ENCODE assay signal across 16 mouse cellular contexts in genomic region chr2:24472677-24473076, GRCm38 (mm10). TPM values are rescaled to one million over a fixed set of nuclear protein-coding genes. Genes with fewer than 3 reads are reported as not detected.
A peak's percentile ranks its signal among the peaks of the same experiment; 100 is the strongest.
DNase-seq lines count a peak whose midpoint lies in the region; ATAC-seq and TF ChIP-seq lines count a peak whose summit lies in the region.
"Had no signal": no experiment of that assay in that cellular context is flagged by ENCODE, and none has a peak within 500 bp of the region (broad histone marks: within the 10 kb centered on the region; RNA-seq: fewer than 3 reads in every experiment).

No protein-coding gene starts in this region.

- no peak overlapping the region for H3K9ac ChIP-seq in forebrain, embryonic 12.5 days
- peak overlapping the region; percentile 62 for H3K9ac ChIP-seq in hindbrain, embryonic 14.5 days
- H3K9ac ChIP-seq in midbrain, embryonic 14.5 days (replicated peaks; ENCODE audit: low read length) = no peak overlapping the region
- H3K9ac ChIP-seq in forebrain, embryonic 15.5 days (replicated peaks) = no peak overlapping the region
- H3K9ac ChIP-seq: limb, embryonic 13.5 days; lung, embryonic 15.5 days had no signal

- TF ChIP-seq CTCF in layer of hippocampus, adult 2 months (conservative IDR thresholded peaks at IDR 0.05) = no peak

- peaks cover 30% of the 10 kb centered on the region for H3K4me1 ChIP-seq in forebrain, embryonic 10.5 days
- peaks cover 16% of the 10 kb centered on the region for H3K4me1 ChIP-seq in forebrain, embryonic 12.5 days
- peaks cover 15% of the 10 kb centered on the region for H3K4me1 ChIP-seq in hindbrain, embryonic 14.5 days (replicated peaks; ENCODE audit: control insufficient read depth, insufficient read depth, low read length)
- peaks cover 10% of the 10 kb centered on the region; the same call in 1 of the 2 replicates for H3K4me1 ChIP-seq in midbrain, embryonic 14.5 days (ENCODE audit: control insufficient read depth, insufficient read depth, low read length)
- H3K4me1 ChIP-seq in forebrain, embryonic 15.5 days = peaks cover 9% of the 10 kb centered on the region

- H3K4me2 ChIP-seq in forebrain, embryonic 12.5 days = no peak overlapping the region
- H3K4me2 ChIP-seq in hindbrain, embryonic 14.5 days (replicated peaks) = peak overlapping the region; percentile 55
- peak overlapping the region; percentile 8; the same call in 1 of the 2 replicates for H3K4me2 ChIP-seq in midbrain, embryonic 14.5 days (ENCODE audit: low read length)
- no peak overlapping the region for H3K4me2 ChIP-seq in forebrain, embryonic 15.5 days (replicated peaks)
- H3K4me2 ChIP-seq: limb, embryonic 13.5 days; lung, embryonic 15.5 days had no signal

- H3K27me3 ChIP-seq in forebrain, embryonic 10.5 days (ENCODE audit: poor library complexity, severe bottlenecking) = peaks cover 100% of the 10 kb centered on the region
- peaks cover 87% of the 10 kb centered on the region for H3K27me3 ChIP-seq in forebrain, embryonic 12.5 days
- peaks cover 78% of the 10 kb centered on the region for H3K27me3 ChIP-seq in hindbrain, embryonic 14.5 days (ENCODE audit: control insufficient read depth, insufficient read depth, low read length)
- H3K27me3 ChIP-seq in midbrain, embryonic 14.5 days (ENCODE audit: control insufficient read depth, insufficient read depth, low read length) = peaks cover 54% of the 10 kb centered on the region
- H3K27me3 ChIP-seq in forebrain, embryonic 15.5 days = peaks cover 66% of the 10 kb centered on the region

- peak; percentile 45 for DNase-seq in forebrain, embryonic 10.5 days (ENCODE audit: extremely low spot score, low spot score)
- peak; percentile 31 for DNase-seq in ZHBTc4 (ENCODE audit: low read depth, low spot score)
- DNase-seq in hindbrain, embryonic 14.5 days (ENCODE audit: low spot score) = no peak
- peak; percentile 44 for DNase-seq in midbrain, embryonic 14.5 days
- no peak for DNase-seq in layer of hippocampus, adult 2 months (ENCODE audit: low spot score in 2 of 2)
- no peak for DNase-seq in urinary bladder, adult 18-20 months (ENCODE audit: low spot score in 2 of 2)
- DNase-seq: thymus, postnatal 4 days had no signal

- H3K27ac ChIP-seq in forebrain, embryonic 10.5 days = no peak overlapping the region
- H3K27ac ChIP-seq in forebrain, embryonic 12.5 days = no peak overlapping the region
- peak overlapping the region; percentile 70 for H3K27ac ChIP-seq in hindbrain, embryonic 14.5 days
- H3K27ac ChIP-seq in midbrain, embryonic 14.5 days (replicated peaks; ENCODE audit: low read depth, low read length) = no peak overlapping the region
- no peak overlapping the region for H3K27ac ChIP-seq in layer of hippocampus, adult 2 months
- H3K27ac ChIP-seq in forebrain, embryonic 15.5 days (replicated peaks) = no peak overlapping the region
- H3K27ac ChIP-seq: heart, embryonic 10.5 days; limb, embryonic 13.5 days; lung, embryonic 15.5 days had no signal

- ATAC-seq in forebrain, embryonic 12.5 days (ENCODE audit: low FRiP score) = no peak
- no peak for ATAC-seq in hindbrain, embryonic 14.5 days (ENCODE audit: low FRiP score)
- ATAC-seq in midbrain, embryonic 14.5 days (ENCODE audit: low FRiP score, low TSS enrichment) = no peak
- ATAC-seq in forebrain, embryonic 15.5 days (replicated peaks) = no peak

- no peak overlapping the region for H3K4me3 ChIP-seq in forebrain, embryonic 10.5 days
- H3K4me3 ChIP-seq in forebrain, embryonic 12.5 days (replicated peaks) = no peak overlapping the region
- H3K4me3 ChIP-seq in hindbrain, embryonic 14.5 days (replicated peaks; ENCODE audit: low read length) = peak overlapping the region; percentile 38
- H3K4me3 ChIP-seq in midbrain, embryonic 14.5 days (replicated peaks; ENCODE audit: low read depth, low read length) = no peak overlapping the region
- H3K4me3 ChIP-seq in layer of hippocampus, adult 2 months = no peak overlapping the region
- H3K4me3 ChIP-seq in forebrain, embryonic 15.5 days = no peak overlapping the region
- H3K4me3 ChIP-seq: heart, embryonic 10.5 days; limb, embryonic 13.5 days; lung, embryonic 15.5 days had no signal

- H3K9me3 ChIP-seq in forebrain, embryonic 10.5 days = no peaks in the 10 kb centered on the region
- no peaks in the 10 kb centered on the region for H3K9me3 ChIP-seq in forebrain, embryonic 12.5 days
- no peaks in the 10 kb centered on the region for H3K9me3 ChIP-seq in hindbrain, embryonic 14.5 days (ENCODE audit: control insufficient read depth, low read length)
- H3K9me3 ChIP-seq in midbrain, embryonic 14.5 days (ENCODE audit: control insufficient read depth, low read length) = no peaks in the 10 kb centered on the region
- no peaks in the 10 kb centered on the region for H3K9me3 ChIP-seq in forebrain, embryonic 15.5 days
- H3K9me3 ChIP-seq: G1E; heart, embryonic 10.5 days; limb, embryonic 13.5 days; lung, embryonic 15.5 days had no signal

- WGBS in forebrain, embryonic 10.5 days = 2% methylated on average over 11 of the region's 11 CpGs
- WGBS in forebrain, embryonic 12.5 days = under 1% methylated on average over 11 of the region's 11 CpGs
- 4% methylated on average over 11 of the region's 11 CpGs for WGBS in hindbrain, embryonic 14.5 days
- WGBS in midbrain, embryonic 14.5 days = 6% methylated on average over 11 of the region's 11 CpGs
- WGBS in forebrain, embryonic 15.5 days = 3% methylated on average over 11 of the region's 11 CpGs

- no peaks in the 10 kb centered on the region for H3K36me3 ChIP-seq in forebrain, embryonic 10.5 days (replicated peaks)
- no peaks in the 10 kb centered on the region for H3K36me3 ChIP-seq in forebrain, embryonic 12.5 days (replicated peaks)
- no peaks in the 10 kb centered on the region for H3K36me3 ChIP-seq in hindbrain, embryonic 14.5 days (replicated peaks; ENCODE audit: control insufficient read depth, insufficient read depth)
- no peaks in the 10 kb centered on the region for H3K36me3 ChIP-seq in midbrain, embryonic 14.5 days (ENCODE audit: control insufficient read depth, insufficient read depth, low read length)
- H3K36me3 ChIP-seq in forebrain, embryonic 15.5 days = no peaks in the 10 kb centered on the region
- H3K36me3 ChIP-seq: G1E; heart, embryonic 10.5 days; limb, embryonic 13.5 days; lung, embryonic 15.5 days had no signal

RNA-seq across cellular contexts. Expression of gene Pax8, which starts 2.7 kb away (rescaled TPM):
- 0.43 and 0.56 TPM in 2 replicates for polyA plus RNA-seq in forebrain, embryonic 10.5 days (2016; fragmentation: Nextera tagmentation; extraction: Ambion mirVana)
- polyA plus RNA-seq in forebrain, embryonic 12.5 days (2016; fragmentation: Nextera tagmentation; extraction: Ambion mirVana) = 0.20 and 0.24 TPM in 2 replicates
- polyA plus RNA-seq in hindbrain, embryonic 14.5 days (2014; fragmentation: Nextera tagmentation; extraction: Ambion mirVana) = 24.5 and 33.0 TPM in 2 replicates
- 4.5 and 5.4 TPM in 2 replicates for polyA plus RNA-seq in midbrain, embryonic 14.5 days (2014; fragmentation: Nextera tagmentation; extraction: Ambion mirVana)
- not detected for total RNA-seq in layer of hippocampus, adult 2 months (2021)
- polyA plus RNA-seq in forebrain, embryonic 15.5 days (2015; fragmentation: Nextera tagmentation; extraction: Ambion mirVana) = 0.26 and 0.33 TPM in 2 replicates
- total RNA-seq: layer of hippocampus, postnatal 14 days; monocyte, adult 5-6 weeks had no signal
- polyA plus RNA-seq: frontal cortex, adult 2 months; G1E; limb, embryonic 13.5 days had no signal

Comparison
In these comparisons a context has a peak if more than half of its experiments do, and no peak if none do; other contexts are left out.
1. DNase-seq: peak in forebrain, embryonic 10.5 days (single experiment), ZHBTc4 (single experiment) and midbrain, embryonic 14.5 days (single experiment); none in hindbrain, embryonic 14.5 days (single experiment), layer of hippocampus, adult 2 months (0 of 2) and urinary bladder, adult 18-20 months (0 of 2).
2. H3K4me2 ChIP-seq: peak in hindbrain, embryonic 14.5 days (single experiment) and midbrain, embryonic 14.5 days (single experiment); none in forebrain, embryonic 12.5 days (single experiment) and forebrain, embryonic 15.5 days (single experiment).